Mouse (Mus musculus) lung, postnatal 0 days (tissue): Measurements from ENCODE around the gene Acaca. TPM values are rescaled to one million over a fixed set of nuclear protein-coding genes. Genes with fewer than 3 reads are reported as not detected.
A peak's percentile ranks its signal among the peaks of the same experiment; 100 is the strongest.

Source experiments
- ATAC-seq: fragments of 200-750 bp; cut with Nextera tagmentation; 2 replicates; pipeline ENCODE4 v1.8.0; 2017; ENCODE audit warnings: moderate library complexity
- DNase-seq: peaks from one replicate; pipeline ENCODE4 v3.0.0-alpha.2; 2016; ENCODE audit warnings: low spot score
- H3K27ac ChIP-seq: fragments of 300-500 bp; sonication (generic); 2 replicates; pipeline ENCODE4 v1.5.1; 2014; ENCODE audit warnings: antibody characterized with exemption, mild to moderate bottlenecking, low read length, mixed read lengths
- H3K27me3 ChIP-seq: fragments of 300-500 bp; sonication (generic); replicated peaks from 2 replicates; pipeline ENCODE4 v1.6.1; 2014; ENCODE audit warnings: low read length, mixed read lengths; ENCODE audit not compliant: insufficient read depth
- H3K36me3 ChIP-seq: fragments of 300-500 bp; sonication (generic); 2 replicates; pipeline ENCODE4 v1.6.1; 2014; ENCODE audit warnings: low read length, mixed read lengths; ENCODE audit not compliant: insufficient read depth
- H3K4me1 ChIP-seq: fragments of 300-500 bp; sonication (generic); 2 replicates; pipeline ENCODE4 v1.6.1; 2014; ENCODE audit warnings: antibody characterized with exemption, low read depth, low read length, mixed read lengths; ENCODE audit not compliant: insufficient read depth
- H3K4me2 ChIP-seq: fragments of 300-500 bp; sonication (generic); replicated peaks from 2 replicates; pipeline ENCODE4 v1.6.1; 2014; ENCODE audit warnings: low read depth, mild to moderate bottlenecking, low read length, moderate library complexity, mixed read lengths
- H3K4me3 ChIP-seq: fragments of 300-500 bp; sonication (generic); 2 replicates; pipeline ENCODE4 v1.5.1; 2014; ENCODE audit warnings: low read depth, low read length
- H3K9ac ChIP-seq: fragments of 300-500 bp; sonication (generic); replicated peaks from 2 replicates; pipeline ENCODE4 v1.6.1; 2014; ENCODE audit warnings: low read depth, mild to moderate bottlenecking
- H3K9me3 ChIP-seq: fragments of 300-500 bp; sonication (generic); 2 replicates; pipeline ENCODE4 v1.6.1; 2016; ENCODE audit warnings: low read length, mixed read lengths
- CTCF ChIP-seq: IDR thresholded peaks from 2 replicates; pipeline ENCODE4 v1.5.1; 2016; ENCODE audit warnings: antibody characterized with exemption, mild to moderate bottlenecking
- EP300 ChIP-seq: IDR thresholded peaks from 2 replicates; pipeline ENCODE4 v1.6.1; 2016; ENCODE audit warnings: antibody characterized with exemption, mild to moderate bottlenecking, control low read depth
- WGBS: fragments of 180-500 bp; shearing (Covaris S2); extraction: QIAGEN DNeasy Blood & Tissue Kit; methylation state at CpG from one replicate; pipeline ENCODE4 v1.1.7; 2014; 5-methylcytosine and 5-hydroxymethylcytosine counted together
- polyA plus RNA-seq: library from polyadenylated mRNA; unstranded; fragments of >200 nt; fragmentation: Nextera tagmentation; extraction: Ambion mirVana; gene quantifications from 2 replicates; pipeline ENCODE4 v1.2.1, GENCODE M21; 2015

Gene Acaca
- polyA plus RNA-seq, 1 experiment from 2014 or later, result 6.5 TPM

- no peak overlapping the region for H3K4me2 ChIP-seq
- H3K36me3 ChIP-seq, result peaks cover 4% of the 10 kb centered on the region; the same call in 1 of the 2 replicates
- H3K27me3 ChIP-seq, result no peaks in the 10 kb centered on the region
- H3K4me1 ChIP-seq, result no peaks in the 10 kb centered on the region
- no peak for TF ChIP-seq EP300
- TF ChIP-seq CTCF, result no peak
- WGBS, result 52% methylated on average over 3 of the region's 3 CpGs
- no peaks in the 10 kb centered on the region for H3K9me3 ChIP-seq
- ATAC-seq (no peak), DNase-seq (no peak)
- no peak overlapping the region for H3K4me3 ChIP-seq
- H3K9ac ChIP-seq, result no peak overlapping the region
- no peak overlapping the region for H3K27ac ChIP-seq
These were observed 141.0 kb downstream of the Acaca start for GRCm38 (mm10) chr11:84270511-84270910.

GRCm38 (mm10) chr11:84271948-84272347 lies 142.5 kb downstream of the Acaca start:
- Histone ChIP-seq H3K4me3 (no peak overlapping the region), H3K4me1 (no peaks in the 10 kb centered on the region), H3K9me3 (no peaks in the 10 kb centered on the region), H3K36me3 (peaks cover 4% of the 10 kb centered on the region; the same call in 1 of the 2 replicates), H3K4me2 (no peak overlapping the region), H3K27me3 (no peaks in the 10 kb centered on the region), H3K27ac (no peak overlapping the region), H3K9ac (no peak overlapping the region)
- TF ChIP-seq EP300, result no peak
- no peak for TF ChIP-seq CTCF
- ATAC-seq (no peak), DNase-seq (no peak)
- WGBS, result 92% methylated on average over 10 of the region's 10 CpGs

GRCm38 (mm10) chr11:84272574-84272973 lies 143.1 kb downstream of the Acaca start:
- DNase-seq, result no peak
- Histone ChIP-seq H3K4me2 (no peak overlapping the region), H3K27me3 (no peaks in the 10 kb centered on the region), H3K4me3 (no peak overlapping the region), H3K9ac (no peak overlapping the region), H3K27ac (no peak overlapping the region), H3K4me1 (no peaks in the 10 kb centered on the region), H3K9me3 (no peaks in the 10 kb centered on the region), H3K36me3 (peaks cover 4% of the 10 kb centered on the region; the same call in 1 of the 2 replicates)
- no peak for ATAC-seq
- TF ChIP-seq EP300 (no peak), CTCF (no peak)
- 87% methylated on average over 3 of the region's 3 CpGs for WGBS

GRCm38 (mm10) chr11:84276979-84277378 lies 147.5 kb downstream of the Acaca start:
- no peaks in the 10 kb centered on the region for H3K4me1 ChIP-seq
- no peaks in the 10 kb centered on the region for H3K9me3 ChIP-seq
- H3K4me3 ChIP-seq, result no peak overlapping the region
- ATAC-seq (no peak), DNase-seq (no peak)
- 83% methylated on average over 5 of the region's 5 CpGs for WGBS
- no peak for TF ChIP-seq EP300
- TF ChIP-seq CTCF, result no peak
- H3K9ac ChIP-seq, result no peak overlapping the region
- no peaks in the 10 kb centered on the region for H3K27me3 ChIP-seq
- no peak overlapping the region for H3K27ac ChIP-seq
- no peak overlapping the region for H3K4me2 ChIP-seq
- H3K36me3 ChIP-seq, result no peaks in the 10 kb centered on the region; the same call in 1 of the 2 replicates

GRCm38 (mm10) chr11:84281280-84281679 lies 151.8 kb downstream of the Acaca start:
- 84% methylated on average over 5 of the region's 5 CpGs for WGBS
- Histone ChIP-seq H3K4me2 (no peak overlapping the region), H3K27ac (no peak overlapping the region), H3K4me3 (no peak overlapping the region), H3K9me3 (no peaks in the 10 kb centered on the region), H3K36me3 (no peaks in the 10 kb centered on the region), H3K9ac (no peak overlapping the region), H3K27me3 (no peaks in the 10 kb centered on the region), H3K4me1 (no peaks in the 10 kb centered on the region)
- no peak for ATAC-seq
- no peak for DNase-seq
- TF ChIP-seq EP300 (no peak), CTCF (0 out of 2 replicates have a peak, but pooled peaks have one; percentile 11)

DNA sequence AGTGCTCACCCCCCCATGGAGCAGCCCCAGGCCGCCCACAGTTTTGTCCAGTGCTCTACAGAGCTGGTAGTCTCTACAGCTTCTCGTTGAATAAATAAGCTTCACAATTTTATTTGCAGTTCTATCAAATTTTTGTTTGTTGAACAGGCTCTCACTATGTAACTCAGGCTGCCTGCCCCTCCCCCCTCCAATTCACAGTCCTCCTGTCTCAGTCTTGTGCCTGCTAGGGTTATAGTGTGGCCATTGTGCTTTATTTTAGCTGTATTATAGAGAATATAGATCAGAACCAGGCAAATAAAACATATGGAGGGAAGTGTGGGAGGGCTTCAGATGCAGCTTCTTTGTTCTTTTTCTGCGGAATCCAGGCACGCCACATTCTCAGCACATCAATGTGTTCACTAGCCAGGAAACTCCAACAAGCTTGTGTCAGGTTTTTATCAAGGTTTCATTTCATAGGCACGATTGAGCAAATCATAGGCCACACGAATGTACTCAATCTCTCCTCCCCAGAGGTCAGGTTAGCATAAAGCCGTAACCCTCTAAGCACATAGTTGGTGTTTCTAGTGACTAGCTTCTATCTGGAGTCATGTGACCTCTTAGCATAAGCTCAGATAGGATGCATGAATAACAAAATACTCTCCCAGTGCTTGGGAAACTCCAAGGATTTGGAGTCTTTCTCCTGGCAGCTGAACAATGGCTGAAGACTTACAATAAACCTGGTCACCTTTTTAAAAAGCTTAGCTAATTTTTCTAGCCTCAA lies 153.7 kb downstream of the Acaca start:
- H3K27me3 ChIP-seq, result no peaks in the 10 kb centered on the region
- no peaks in the 10 kb centered on the region for H3K36me3 ChIP-seq
- H3K27ac ChIP-seq, result no peak overlapping the region
- no peak overlapping the region for H3K9ac ChIP-seq
- no peaks in the 10 kb centered on the region for H3K9me3 ChIP-seq
- no peak overlapping the region for H3K4me3 ChIP-seq
- ATAC-seq, result no peak
- no peaks in the 10 kb centered on the region for H3K4me1 ChIP-seq
- no peak for DNase-seq
- 79% methylated on average over 7 of the region's 7 CpGs for WGBS
- TF ChIP-seq EP300 (no peak), CTCF (no peak)
- no peak overlapping the region for H3K4me2 ChIP-seq
